Mouse (Mus musculus) cerebellum, adult 11-12 months (tissue): ENCODE measurements around the gene Psmg3.

Experiments used
- DNase-seq: peaks from one replicate; pipeline ENCODE4 v3.0.0; 2022

Psmg3 gene

DNA sequence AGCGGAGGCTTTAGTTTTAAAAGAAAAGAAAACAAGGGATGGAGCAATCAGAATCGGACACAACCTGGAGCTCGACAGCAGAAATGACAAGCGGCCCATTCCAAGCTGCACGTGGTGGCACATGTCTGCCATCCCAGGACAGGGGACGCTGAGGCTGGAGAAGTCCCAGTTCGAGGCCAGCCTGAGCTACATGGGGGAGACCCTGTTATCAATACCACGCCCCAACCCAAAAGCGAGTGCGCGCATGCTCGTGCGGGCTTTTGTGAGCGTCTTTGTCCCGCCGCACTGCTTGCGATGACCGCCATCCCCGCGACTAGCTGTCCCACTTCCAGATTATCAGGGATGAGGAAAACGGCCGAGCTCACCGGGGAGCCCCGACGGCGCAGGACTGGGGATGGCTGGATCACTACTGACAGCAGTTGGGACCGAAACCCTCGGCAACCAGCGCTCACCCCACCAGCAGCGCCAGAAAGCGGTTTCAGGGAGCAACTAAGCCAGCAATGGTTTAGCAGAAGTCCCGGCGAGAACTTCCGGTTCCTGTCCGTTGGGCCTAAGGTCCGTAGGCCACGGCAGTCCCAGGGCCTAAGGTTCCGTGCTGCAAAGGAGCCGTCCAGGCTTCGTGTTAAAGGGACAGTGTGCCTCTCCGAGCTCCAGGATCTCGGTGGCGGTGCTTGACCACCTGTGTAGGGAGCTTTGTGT is at the start of gene Psmg3, which contains the start of gene Gm26938:
Gene Psmg3, minus strand, starts transcription at position 529 of the 699 bp plus-strand sequence.
Gene Gm26938, minus strand, starts transcription at position 51 of the 699 bp plus-strand sequence.
- DNase-seq = peak; percentile 86

DNA sequence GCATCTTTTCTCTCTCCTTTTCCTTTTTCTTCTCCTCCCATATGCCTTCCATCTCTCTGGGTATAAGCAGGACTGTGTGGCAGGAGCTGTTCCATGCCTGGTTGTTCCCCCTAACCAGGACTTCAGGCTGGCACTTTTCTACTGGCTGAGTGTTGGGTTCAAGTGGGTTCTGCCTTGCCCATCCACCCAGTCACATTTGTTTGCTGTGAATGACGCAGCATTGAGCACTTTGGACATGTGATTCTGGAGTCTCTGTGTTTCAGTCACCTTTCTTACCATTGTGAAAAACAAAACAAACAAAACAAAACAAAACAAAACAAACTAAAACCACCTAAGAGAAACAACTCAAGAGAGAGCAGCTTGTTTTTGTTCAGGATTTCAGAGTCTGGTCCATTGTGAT is 44.8 kb upstream of the Psmg3 start:
- DNase-seq = no peak

DNA sequence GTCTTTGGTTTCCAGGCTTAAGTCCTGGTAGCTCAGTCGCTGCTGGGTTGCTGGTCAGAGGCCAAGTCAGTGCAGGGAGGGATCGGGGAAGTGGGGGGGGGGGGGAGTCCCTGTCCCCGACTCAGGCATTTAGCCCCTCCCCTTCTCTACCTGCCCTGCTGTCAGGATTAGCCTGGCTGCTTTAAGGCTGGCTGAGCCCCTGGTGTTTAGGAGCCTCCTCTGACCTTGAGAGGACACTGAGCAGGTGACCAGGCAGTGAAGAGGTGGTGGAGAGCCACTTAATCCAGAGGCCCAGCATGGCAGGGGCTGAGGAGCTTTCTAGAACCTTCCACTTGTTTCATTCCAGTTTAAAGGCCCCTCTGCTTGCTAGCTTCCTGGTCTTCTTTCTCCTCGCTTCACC is 44.2 kb upstream of the Psmg3 start:
- no peak for DNase-seq

DNA sequence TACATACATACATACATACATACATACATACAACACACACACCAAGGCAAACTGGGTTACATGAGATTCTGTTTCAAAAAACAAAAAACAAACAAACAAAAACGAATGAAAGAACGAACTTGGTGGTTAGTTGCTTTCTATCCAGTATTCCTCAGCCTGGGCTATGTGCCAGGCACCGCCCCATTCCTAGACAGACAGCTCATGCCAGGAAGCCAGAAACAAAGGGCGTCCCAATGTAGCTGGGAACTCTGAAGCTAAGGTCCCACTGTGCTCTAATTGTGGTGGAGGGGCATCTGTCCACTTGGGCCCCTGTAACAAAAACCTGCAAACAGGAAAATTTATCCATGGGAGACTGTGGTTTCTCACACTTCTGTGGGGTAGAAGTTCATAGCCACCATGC is 36.1 kb upstream of the Psmg3 start:
- DNase-seq = no peak

DNA sequence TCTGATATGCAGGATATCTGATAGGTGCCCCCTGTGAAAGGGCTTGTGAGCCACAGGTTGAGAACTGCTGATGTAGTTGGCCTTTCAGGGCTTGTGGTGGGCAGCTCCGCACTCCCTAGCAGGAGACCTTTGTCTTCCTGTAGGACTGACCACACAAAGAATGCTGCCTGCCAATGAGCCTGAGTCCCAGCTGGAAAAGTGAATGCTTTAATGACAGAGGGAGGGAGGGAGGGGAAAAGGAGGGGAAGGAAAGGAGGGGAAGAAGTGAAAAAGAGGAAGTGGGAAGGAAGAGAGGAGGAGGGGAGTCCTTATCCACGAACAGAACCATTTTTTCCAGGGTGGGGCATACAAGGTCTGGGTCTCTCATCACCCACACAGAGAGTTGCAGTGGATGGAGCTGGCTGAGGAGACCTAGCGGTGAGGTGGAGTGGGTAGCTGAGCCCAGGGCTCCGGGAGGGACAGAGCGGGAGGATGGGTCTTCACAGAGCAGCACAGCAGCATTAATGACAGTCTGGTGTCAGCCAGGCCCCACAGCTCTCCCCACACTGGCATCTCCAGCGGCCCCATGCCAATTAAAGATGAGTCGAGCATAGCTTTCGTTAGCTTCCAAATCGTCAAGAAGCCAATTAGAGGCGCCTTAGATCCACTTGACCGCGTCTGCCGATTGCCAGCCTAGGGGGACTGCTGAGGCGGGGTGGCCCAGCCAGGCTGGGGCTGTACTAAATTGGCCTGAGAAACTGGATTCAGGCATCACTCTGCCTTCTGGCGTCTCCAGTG is 33.8 kb upstream of the Psmg3 start:
- no peak for DNase-seq

DNA sequence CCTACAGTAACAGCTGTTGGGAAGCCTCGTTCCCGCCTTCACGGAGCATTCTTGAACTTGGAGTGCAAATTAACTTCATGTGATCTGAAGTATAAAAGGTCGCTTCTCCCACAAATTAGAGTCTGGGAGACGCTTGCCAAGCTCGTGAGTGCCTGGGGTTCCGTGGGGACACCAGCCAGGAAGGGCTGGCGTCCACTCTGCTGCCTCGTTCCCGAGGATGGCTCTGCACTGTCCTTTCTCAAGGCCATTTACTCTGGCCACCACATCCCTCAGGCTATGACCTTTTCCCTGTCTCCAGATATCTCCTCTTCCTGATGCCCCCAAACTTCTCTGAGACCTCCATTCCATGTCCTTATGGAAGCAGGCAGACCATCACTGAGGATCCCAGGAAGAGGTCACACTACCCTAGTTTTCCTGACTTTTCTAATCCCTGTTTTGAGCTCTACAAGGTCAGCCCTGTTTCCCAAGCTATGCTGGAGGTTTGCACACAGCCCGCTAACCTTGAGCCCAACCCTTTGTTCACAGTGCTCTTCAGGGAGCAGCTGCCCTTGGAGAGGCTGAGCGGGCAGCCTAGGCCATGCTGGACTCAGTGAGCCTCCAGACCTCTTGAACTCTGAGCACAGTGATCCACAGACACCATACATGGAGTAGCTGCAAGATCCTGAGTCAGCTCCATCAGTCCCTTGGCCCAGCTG is 23.1 kb upstream of the Psmg3 start:
- DNase-seq = no peak

DNA sequence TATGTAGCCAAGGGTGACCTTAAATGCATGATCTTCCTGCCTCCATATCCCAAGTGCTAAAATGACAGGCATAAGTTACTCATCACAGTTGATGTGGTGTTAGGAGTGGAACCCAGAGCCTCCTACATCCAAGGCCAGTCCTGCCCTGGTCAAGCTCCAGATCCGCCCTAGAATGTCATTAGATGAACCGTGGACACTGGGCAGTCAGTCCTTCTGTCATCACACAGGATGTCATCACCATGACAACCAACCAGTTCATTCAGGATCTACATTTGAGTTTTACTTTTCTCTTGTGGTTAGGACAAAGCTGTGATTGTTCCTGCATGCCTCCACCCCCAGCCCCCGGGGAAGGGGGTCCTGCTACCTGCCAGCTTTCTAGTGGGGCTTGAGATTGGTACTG is 12.5 kb upstream of the Psmg3 start:
- no peak for DNase-seq

DNA sequence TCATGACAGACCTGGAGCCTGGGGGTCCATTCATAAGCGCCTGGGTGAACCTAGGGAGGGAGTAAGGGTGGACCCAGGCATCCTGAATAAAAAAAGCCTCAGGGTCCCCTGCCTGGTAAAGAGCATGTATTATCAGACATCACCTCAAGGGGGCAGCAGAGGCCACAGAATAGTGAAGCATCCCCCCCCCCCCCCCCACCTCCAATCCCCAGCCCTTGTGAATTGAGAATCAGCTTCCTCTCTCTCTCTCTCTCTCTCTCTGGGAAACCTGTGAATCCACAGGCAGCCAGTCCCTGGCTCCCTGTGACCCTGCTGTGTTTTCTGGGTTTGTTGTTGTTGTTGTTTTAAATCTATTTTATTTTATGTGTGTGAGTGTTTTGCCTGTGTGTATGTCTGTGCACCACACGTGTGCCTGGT is 11.8 kb upstream of the Psmg3 start:
- no peak for DNase-seq

DNA sequence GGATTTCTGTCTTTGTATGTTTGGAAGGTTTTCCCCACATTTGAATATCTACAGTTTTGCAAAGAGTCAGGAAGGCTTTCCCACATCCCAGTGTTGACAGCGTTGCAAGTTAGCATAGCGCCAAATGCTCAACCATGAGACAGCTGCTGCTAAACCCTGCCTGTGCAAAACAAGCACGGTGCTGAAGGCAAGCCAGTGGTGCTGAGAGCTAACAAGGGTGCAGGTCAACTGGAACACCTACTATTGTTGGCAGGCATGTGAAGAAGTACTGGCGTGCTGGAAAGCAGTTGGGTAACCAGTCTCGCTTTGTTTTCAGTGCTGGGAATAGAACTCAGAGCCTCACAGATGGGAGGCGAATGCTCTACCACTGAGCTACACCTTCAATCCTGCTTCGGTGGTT is 9.0 kb upstream of the Psmg3 start:
- DNase-seq = no peak

DNA sequence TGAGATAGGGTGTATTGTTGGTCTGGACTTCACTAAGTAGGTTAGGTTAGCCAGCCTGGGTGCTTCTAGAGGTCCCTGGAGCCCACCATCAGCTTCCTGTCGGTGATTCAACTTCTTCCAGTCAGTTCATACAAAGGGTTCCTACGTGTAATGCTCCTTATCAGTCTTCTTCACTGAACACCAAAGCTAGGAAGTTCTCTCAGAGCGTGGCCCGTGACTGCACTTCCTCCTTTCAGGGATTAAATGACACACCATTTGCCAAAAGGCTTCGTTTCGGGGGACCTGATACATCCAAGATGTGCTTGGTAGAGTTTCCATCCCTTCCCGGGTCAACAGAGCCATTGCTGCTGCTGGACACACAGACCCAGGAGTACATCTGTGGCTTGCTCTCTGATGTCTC is 5.4 kb upstream of the Psmg3 start:
- no peak for DNase-seq

DNA sequence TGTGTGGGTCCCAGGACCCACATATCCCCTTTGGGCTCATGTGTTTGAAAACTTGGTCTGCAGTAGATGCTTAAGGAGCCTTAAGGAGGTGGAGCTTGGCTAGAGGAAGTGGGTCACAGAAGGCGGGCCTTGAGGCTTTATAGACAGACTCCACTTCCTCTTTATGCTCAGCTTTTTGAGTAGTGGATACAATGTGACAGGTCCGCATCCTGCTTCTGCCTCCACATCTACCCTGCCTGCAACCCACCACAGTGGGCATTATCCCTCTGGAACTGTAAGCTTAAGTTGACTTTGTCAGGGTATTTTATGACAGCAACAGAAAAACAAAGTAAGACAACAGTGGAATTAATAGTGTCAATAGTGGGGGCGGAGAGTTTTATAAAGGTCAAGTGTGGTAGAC is 4.0 kb upstream of the Psmg3 start:
- no peak for DNase-seq

DNA sequence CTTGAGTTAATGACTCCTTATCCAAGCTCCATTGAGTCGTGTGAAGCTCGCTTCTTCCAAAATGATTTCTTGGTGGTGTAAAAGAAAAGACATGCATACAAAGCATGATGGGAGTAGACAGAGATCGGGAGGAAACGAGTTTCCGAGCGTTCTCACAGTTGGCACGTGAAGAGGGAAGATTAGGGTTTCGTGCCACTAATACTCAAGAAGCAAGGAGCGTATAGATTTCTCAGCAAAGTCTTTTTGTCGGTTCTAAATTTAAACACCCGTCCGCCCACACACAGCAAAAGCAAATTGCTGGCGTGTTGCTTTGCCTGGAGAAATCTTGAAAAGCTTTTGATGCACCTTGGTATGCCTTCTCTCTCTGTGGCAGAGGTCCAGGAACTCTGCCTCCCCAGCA is 2.7 kb upstream of the Psmg3 start:
- DNase-seq = no peak

DNA sequence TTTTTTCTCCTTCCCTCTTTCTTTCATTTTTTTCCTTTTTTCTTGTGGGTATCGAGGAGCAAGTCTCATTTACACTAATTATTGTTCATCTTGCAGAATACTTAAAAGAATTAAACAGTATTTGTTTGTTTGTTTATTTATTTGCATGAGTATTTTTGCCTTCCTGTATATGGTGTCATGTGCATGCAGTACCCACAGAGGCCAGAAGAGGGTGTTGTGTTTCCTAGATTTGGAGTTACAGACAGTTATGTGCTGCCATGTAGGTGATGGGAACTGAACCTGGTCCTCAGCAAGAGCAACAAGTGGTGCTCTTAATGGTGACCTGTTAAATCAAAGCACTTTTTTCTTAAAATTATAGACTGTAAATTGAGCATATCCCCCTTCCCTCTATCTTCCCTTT is 908 bp upstream of the Psmg3 start:
- DNase-seq = no peak

DNA sequence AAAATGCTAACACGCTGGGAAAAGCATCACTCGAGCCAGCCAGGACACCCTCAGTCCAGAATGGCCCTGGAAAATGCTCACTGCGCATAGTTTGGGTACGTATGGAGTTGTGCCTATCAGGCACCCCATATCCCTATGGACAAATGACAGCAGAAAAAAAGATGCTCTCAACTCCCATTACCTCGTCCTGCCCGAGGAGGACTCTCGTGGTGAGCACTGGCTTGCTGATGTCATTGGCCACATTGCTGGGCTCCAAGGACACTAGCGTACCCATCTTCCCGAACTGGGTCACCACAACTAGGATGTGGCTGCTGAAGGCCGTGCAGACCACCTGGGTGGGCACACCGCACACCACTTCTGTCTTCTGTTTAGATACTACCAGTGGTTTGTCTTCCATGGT is 738 bp downstream of the Psmg3 start:
- DNase-seq = peak; percentile 16

DNA sequence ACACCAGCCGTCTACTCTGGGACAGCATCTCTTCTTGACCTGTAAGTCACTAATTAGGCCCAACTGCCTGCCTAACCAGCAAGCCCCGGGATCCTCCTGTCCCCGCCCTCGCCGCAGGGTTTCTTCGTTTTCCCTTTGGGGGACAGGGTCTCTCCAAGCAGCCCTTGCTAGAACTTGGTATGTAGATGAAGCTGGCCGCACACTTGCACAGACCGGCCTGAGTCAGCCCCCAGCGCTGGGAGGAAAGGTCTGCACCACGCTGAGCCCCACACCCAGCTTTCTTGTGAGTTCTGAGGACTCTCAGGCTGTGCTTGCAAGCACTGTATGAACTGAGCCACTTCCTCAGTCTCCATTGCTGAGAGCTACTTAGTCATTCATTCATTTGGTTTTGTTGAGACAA is 2.2 kb downstream of the Psmg3 start:
- no peak for DNase-seq

DNA sequence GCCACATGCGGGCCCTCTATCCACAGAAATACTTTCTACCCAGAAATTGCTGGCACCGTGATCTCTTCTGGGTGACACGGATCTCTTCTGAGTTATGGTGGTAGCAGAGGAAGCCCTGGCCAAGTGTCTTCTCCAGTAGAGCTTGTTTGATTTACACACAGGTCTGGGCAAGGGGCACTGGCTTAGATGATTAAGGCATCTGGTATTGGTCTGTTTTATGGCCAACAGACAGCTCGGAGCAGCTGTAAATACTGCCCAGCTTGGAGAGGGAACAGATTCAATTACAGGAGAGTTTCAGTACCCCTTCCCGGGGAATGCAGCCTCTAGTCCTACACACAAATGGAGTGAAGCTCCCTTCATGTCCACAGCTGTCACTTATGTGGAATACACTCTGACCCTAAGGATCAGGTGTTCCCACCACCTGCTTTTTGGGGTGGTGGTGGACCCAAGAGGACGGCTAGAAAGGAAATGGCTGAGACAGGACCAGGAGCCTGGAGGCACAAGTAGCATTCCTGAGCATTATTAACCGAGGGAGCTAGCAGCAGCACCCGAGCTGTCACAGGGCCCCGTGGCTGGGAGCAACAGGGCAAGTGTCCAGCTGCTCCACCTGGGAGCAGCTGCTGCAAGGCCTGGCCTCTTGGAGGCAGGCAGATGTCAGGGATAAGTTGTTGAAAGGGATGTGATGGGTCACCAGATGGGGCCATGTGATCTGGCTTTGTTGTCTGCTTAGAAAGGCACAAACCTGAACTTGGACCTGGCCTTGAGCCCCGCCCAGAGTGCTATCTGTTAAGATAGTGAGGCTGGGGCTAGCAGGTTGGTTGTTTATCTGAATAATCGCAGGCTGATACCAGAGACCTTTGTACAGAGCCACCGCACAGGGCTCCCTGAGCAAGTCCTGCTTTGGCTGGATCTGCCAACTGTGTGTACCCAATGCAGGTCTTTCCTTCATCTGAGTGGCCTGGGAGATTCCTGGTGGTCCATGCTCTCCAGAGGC is 4.9 kb downstream of the Psmg3 start:
- no peak for DNase-seq

DNA sequence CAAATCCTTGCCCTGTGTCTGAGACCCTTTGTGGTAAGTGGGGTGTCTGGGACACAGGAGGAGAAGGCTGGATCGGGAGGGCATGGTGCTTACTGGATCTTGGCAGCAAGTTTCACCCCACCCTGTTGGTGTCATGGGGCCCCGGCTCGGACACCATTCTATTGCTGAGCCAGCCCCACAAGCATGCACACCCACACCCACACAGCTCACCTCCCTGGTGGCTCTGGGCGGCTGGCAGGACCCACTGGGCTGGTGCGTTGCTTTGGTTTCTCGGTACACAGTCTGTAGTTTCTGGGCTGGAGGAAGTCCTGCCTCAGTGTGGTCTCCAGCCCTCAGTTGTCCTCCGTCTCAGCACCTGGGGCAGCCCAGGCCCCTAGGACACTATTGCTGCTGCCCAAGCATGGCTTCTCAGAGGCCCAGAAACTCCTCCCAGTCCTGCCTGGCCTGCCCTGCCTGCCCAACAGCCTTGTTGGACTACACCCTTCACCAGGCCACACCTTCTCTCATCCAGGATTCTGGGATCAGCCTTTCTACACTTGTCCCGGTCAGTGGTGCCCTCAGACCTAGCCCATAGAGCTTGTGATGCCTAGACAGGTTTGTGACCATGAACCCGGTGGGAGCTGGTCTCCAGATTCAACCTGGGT is 7.0 kb downstream of the Psmg3 start, which contains the start of gene Tmem184a:
Gene Tmem184a, minus strand, starts transcription at position 380 of the 644 bp plus-strand sequence.
- DNase-seq = no peak

DNA sequence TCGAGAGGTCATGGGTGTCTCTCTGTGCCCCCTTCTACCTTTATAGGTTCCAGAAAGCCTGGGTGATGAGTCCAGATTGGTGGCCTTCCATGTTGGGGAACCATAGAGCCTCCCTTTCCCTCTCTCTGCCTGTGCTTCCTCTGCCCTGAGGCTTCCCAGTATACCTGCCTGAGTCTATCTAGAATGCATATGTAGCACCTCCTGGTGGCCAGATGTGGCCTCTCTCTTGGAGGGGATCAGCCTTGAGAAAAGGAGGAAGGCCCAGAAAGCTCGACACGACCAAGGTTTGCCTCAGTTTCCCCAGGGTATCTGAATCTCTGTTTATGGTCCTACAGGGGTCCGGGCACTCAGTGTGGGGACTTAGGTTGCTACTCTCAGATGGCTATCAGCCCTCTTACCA is 7.9 kb downstream of the Psmg3 start:
- no peak for DNase-seq

DNA sequence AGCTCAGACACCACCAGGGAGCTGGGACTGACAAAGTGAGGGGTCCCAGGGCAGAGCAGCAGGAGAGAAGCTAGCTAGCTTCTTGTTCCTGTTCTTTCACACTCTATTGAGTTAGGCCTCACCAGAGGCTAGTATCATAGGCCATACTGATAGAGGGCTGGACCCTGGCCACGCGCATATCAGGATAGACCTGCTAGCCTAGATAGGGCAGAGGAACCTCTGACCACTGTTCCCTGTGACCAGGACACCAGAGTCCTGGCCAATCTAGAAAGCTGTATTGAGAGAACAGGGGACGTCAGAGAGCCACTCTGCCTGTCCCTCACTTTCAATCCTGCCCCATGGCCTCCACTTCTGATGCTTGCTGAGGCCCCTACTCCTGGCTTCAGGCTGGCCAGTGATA is 8.6 kb downstream of the Psmg3 start:
- DNase-seq = no peak

DNA sequence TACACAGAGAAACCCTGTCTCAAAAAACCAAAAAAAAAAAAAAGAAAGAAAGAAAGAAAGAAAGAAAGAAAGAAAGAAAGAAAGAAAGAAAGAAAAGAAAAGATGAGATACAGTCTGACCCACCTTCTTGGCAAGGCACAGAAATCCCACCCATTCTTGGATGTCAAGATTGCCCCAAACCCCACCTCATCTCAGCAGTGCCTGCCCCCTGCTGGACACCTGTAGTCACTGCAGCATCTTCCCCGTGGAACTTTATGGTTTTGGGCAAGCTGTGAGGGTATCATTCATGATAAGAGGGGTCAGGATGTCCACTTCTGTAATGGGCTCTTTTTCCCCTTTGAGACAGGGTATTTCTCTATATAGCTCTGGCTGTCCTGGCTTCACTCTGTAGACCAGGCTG is 9.4 kb downstream of the Psmg3 start:
- DNase-seq = no peak

DNA sequence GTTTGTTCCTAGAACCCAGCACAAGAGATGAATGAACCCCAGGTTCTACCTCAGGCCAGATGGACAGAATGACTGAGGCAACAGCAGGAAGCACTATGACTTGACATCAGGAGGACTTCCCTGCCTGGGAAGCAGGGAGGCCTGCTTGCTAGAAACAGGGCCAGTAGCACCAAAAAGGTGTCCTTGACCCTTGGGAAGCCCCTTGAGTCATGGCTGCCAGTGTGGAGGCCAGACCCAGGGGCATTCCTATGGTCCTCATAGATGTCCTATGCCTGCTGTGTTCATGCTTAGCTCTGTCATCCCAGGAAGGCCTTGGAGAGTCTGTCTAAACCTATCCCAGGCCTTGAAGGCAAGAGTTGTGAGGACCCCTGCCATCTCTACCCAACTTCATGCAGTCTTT is 10.2 kb downstream of the Psmg3 start:
- DNase-seq = no peak

DNA sequence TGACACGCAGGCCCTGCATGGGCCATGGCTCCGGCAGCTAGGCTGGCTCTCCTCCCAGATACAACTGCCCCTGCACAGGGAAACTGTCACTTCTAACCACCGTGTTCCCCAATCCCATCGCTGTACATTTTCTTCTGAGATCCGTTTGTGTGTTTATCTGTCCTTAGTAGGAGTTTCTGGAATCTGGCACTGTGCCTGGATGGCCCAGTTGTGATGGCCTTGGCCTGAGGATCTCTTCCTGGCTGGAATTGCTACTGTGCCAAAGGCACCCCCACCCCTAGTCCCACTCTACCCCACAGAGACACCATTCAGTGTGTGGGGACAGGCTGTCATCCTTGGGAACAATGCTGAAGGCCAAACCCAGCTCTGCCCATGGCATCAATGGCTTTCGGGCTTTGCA is 10.7 kb downstream of the Psmg3 start:
- no peak for DNase-seq
